ENCODE assay signal across 8 mouse cellular contexts in the genomic region with DNA sequence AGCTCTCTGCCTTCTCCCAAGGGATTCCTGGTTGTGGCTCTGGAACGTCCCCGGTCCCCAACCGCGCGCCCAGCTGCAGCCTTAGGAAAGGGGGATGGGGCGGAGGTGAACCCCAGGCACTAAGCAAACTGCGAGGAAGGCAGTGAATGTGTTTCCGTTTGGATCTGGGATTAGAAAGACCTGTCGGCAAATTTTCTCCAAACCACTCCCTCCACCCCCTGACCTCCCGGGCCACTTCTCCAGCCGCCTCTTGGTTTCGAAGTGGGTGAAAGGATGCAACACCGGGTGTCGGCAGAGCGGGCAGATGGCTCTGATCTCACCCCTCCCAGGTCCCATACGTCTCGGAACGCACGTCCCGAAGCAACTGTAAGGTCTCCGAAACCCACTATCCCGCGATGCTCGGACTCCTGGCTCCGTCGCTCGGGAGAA. TPM values are rescaled to one million over a fixed set of nuclear protein-coding genes. Genes with fewer than 3 reads are reported as not detected.
DNase-seq lines count a peak whose midpoint lies in the region; ATAC-seq lines count a peak whose summit lies in the region.

No protein-coding gene starts in this region.

- H3K4me2 ChIP-seq in kidney, embryonic 16.5 days (replicated peaks; ENCODE audit: low read depth, low read length), result peak overlapping the region; percentile 83
- H3K4me2 ChIP-seq in hindbrain, embryonic 11.5 days (replicated peaks; ENCODE audit: low read depth, low read length), result peak overlapping the region; percentile 89
- H3K4me2 ChIP-seq in midbrain, embryonic 12.5 days (replicated peaks), result peak overlapping the region; percentile 91

- no peaks in the 10 kb centered on the region for H3K36me3 ChIP-seq in kidney, embryonic 16.5 days (ENCODE audit: insufficient read depth, low read length)
- H3K36me3 ChIP-seq in hindbrain, embryonic 11.5 days (ENCODE audit: control insufficient read depth, insufficient read depth, low read length), result no peaks in the 10 kb centered on the region
- no peaks in the 10 kb centered on the region for H3K36me3 ChIP-seq in midbrain, embryonic 12.5 days

- no peak overlapping the region for H3K27ac ChIP-seq in kidney, embryonic 16.5 days (ENCODE audit: low read length)
- H3K27ac ChIP-seq in hindbrain, embryonic 11.5 days (ENCODE audit: low read depth, low read length), result peak overlapping the region; percentile 91
- peak overlapping the region; percentile 86 for H3K27ac ChIP-seq in midbrain, embryonic 12.5 days (replicated peaks)

- H3K4me3 ChIP-seq in kidney, embryonic 16.5 days (ENCODE audit: low read length), result peak overlapping the region; percentile 74
- peak overlapping the region; percentile 68 for H3K4me3 ChIP-seq in hindbrain, embryonic 11.5 days (ENCODE audit: low read depth, low read length)
- peak overlapping the region; percentile 66 for H3K4me3 ChIP-seq in midbrain, embryonic 12.5 days

- H3K4me1 ChIP-seq in kidney, embryonic 16.5 days (ENCODE audit: insufficient read depth, low read length), result peaks cover 22% of the 10 kb centered on the region
- peaks cover 20% of the 10 kb centered on the region for H3K4me1 ChIP-seq in hindbrain, embryonic 11.5 days (replicated peaks; ENCODE audit: control insufficient read depth, insufficient read depth, low read length)
- H3K4me1 ChIP-seq in midbrain, embryonic 12.5 days, result peaks cover 54% of the 10 kb centered on the region

- peaks cover 67% of the 10 kb centered on the region for H3K27me3 ChIP-seq in kidney, embryonic 16.5 days (ENCODE audit: insufficient read depth, low read length)
- peaks cover 62% of the 10 kb centered on the region for H3K27me3 ChIP-seq in hindbrain, embryonic 11.5 days (ENCODE audit: control insufficient read depth, insufficient read depth, low read length)
- H3K27me3 ChIP-seq in midbrain, embryonic 12.5 days, result peaks cover 91% of the 10 kb centered on the region

- WGBS in kidney, embryonic 16.5 days, result under 1% methylated on average over 27 of the region's 27 CpGs
- under 1% methylated on average over 27 of the region's 27 CpGs for WGBS in hindbrain, embryonic 11.5 days
- 1% methylated on average over 27 of the region's 27 CpGs for WGBS in midbrain, embryonic 12.5 days

- DNase-seq in kidney, postnatal 25 days, result no peak
- DNase-seq in embryo, embryonic 10.5 days (ENCODE audit: low spot score), result peak; percentile 58
- DNase-seq in hindbrain, embryonic 11.5 days (ENCODE audit: low spot score), result peak; percentile 64
- no peak for DNase-seq in frontal cortex, postnatal 25 days (ENCODE audit: low spot score in 2 of 2)
- no peak for DNase-seq in c-Kit-positive CD71-positive TER-119-positive erythroid progenitor cells, embryonic 14.5 days (ENCODE audit: low spot score)
- no peak for DNase-seq in frontal cortex, postnatal 10 days (ENCODE audit: low spot score in 2 of 2)

- no peaks in the 10 kb centered on the region for H3K9me3 ChIP-seq in kidney, embryonic 16.5 days (ENCODE audit: low read length)
- no peaks in the 10 kb centered on the region for H3K9me3 ChIP-seq in hindbrain, embryonic 11.5 days (ENCODE audit: control insufficient read depth, low read length)
- no peaks in the 10 kb centered on the region for H3K9me3 ChIP-seq in midbrain, embryonic 12.5 days

- H3K9ac ChIP-seq in kidney, embryonic 16.5 days (replicated peaks; ENCODE audit: low read length), result peak overlapping the region; percentile 76
- peak overlapping the region; percentile 92 for H3K9ac ChIP-seq in hindbrain, embryonic 11.5 days (ENCODE audit: low read depth, low read length)
- H3K9ac ChIP-seq in midbrain, embryonic 12.5 days (replicated peaks), result peak overlapping the region; percentile 82

- ATAC-seq in kidney, embryonic 16.5 days (ENCODE audit: low FRiP score, low TSS enrichment), result no peak
- no peak for ATAC-seq in hindbrain, embryonic 11.5 days (ENCODE audit: low FRiP score)
- ATAC-seq in midbrain, embryonic 12.5 days (ENCODE audit: low FRiP score, low read depth), result no peak

RNA-seq across cellular contexts. Expression of a gene that starts 16.0 kb away (rescaled TPM):
- polyA plus RNA-seq in kidney, embryonic 16.5 days (2015; fragmentation: Nextera tagmentation; extraction: Ambion mirVana), result 13.6 and 15.4 TPM in 2 replicates
- 7.7 and 11.9 TPM in 2 replicates for polyA plus RNA-seq in hindbrain, embryonic 11.5 days (2014; fragmentation: Nextera tagmentation; extraction: Ambion mirVana)
- polyA plus RNA-seq in midbrain, embryonic 12.5 days (2016; fragmentation: Nextera tagmentation; extraction: Ambion mirVana), result 26.6 and 34.6 TPM in 2 replicates

RNA-seq across cellular contexts. Expression of a gene that starts 47.3 kb away (rescaled TPM):
- 0.27 and 0.77 TPM in 2 replicates for polyA plus RNA-seq in kidney, embryonic 16.5 days (2015; fragmentation: Nextera tagmentation; extraction: Ambion mirVana)
- polyA plus RNA-seq in hindbrain, embryonic 11.5 days (2014; fragmentation: Nextera tagmentation; extraction: Ambion mirVana), result 0.73 and 0.74 TPM in 2 replicates
- polyA plus RNA-seq in midbrain, embryonic 12.5 days (2016; fragmentation: Nextera tagmentation; extraction: Ambion mirVana), result 0.34 and 0.63 TPM in 2 replicates

Comparison
In these comparisons a context has a peak if more than half of its experiments do, and no peak if none do; other contexts are left out.
1. DNase-seq: peak in embryo, embryonic 10.5 days (single experiment) and hindbrain, embryonic 11.5 days (single experiment); none in kidney, postnatal 25 days (0 of 2), frontal cortex, postnatal 25 days (0 of 2), c-Kit-positive CD71-positive TER-119-positive erythroid progenitor cells, embryonic 14.5 days (single experiment) and frontal cortex, postnatal 10 days (0 of 2).
2. Peak in every context shown above with its lines, with median percentiles within 50 percentile points of each other: H3K4me2 ChIP-seq, H3K4me3 ChIP-seq and H3K9ac ChIP-seq.